Mouse (Mus musculus): ENCODE measurements around the gene Lpcat3. TPM values are rescaled to one million over a fixed set of nuclear protein-coding genes. Genes with fewer than 3 reads are reported as not detected.
"Not testable (repeated sequence)": the region's sequence is repeated elsewhere in the genome, so short reads cannot be mapped to it uniquely, and the experiment has no call there.

The Lpcat3 gene
- total RNA-seq, 2 experiments from 2014 or later, result 37.3 to 38.3 TPM

DNA sequence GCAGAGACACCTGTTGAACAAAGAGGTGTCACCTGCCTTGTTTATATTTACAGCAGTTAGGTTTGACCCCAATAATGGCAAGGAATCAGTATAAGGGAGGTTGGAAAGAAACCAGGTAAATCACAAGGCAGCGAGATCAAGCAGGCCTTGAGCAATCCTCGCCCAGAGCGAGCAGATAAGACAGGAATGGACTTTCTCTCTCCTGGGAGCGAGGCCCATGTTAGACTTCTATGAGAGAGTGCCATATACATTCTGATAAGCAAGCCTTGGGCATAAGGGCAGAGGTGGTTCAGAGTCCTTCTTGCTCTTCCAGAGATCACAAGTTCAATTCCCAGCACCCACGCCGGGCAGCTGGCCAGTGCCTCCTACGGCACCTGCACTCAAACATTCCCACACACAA lies 15.9 kb downstream of the Lpcat3 start:
- DNase-seq, result no peak

DNA sequence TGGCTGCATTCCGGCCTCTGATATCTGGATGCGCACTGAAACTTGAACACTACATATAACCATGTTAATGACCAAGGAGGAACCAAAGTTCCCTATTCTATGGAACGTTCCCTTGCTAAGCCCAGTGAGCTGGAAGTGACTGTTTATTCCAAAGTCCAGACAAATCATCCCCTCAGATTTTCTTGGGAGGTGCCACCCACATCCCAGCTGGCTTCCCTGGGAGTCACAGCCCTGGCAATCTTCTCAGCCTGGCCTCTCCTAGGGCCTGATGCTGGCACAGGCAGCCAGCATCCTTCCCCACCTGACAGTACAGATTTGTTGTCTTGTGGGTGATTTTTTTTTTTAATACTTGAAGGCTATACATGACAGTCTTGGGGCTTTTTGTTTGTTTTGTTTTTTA lies 16.7 kb downstream of the Lpcat3 start:
- DNase-seq, result no peak

DNA sequence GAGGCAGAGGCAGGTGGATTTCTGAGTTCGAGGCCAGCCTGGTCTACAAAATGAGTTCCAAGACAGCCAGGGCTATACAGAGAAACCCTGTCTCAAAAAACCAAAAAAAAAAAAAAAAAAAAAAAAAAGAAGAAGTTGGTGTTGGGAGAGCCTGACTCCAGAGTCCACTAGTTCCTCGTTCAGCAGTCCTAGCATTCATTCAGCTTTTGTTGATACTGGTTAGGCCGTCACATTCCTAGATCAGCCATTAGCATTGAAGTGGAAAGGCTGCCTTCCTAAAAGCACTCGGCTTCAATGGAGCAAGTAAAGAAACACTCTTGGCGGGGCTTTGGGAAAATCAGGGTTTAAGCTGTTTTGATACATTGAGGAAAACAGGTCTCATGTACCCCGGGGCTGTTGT lies 19.5 kb downstream of the Lpcat3 start:
- not testable (repeated sequence) for DNase-seq

DNA sequence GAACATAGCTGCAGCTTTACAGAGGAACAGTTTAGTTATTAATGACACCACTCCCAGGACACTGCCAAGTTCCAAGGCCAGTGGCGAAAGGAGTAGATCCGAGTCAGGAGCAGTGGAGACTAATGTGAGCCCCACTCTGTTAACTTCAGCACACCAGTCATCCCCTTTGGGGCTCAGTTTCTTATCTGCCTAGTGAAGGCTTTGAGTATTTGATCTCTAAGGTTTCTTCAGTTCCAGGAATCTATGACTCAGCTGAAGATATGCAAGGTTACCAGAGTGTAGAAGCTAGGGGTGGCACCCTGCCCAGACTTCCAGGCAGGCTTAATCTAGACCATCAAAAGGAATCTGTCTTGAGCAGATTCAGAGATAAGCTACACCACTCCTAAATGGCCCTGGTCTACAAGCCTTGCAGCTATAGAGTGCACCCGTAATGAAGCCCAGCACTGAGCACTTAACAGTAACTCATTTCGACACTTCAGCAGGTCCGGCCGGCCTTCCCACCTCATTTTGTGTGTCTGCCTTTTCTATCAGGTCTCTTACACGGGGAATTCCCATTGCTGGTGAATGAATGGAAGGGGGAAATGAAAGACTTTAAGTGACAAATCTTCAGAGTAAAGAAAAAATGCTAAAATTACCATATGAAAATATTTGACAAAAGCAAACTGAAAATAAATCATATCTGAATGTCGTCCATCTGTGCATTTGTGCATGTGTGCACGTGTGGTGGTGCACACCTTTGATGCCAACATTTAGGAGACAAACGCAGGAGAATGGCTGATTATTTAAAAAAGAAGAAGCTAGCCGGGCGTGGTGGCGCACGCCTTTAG lies 21.0 kb downstream of the Lpcat3 start:
- DNase-seq, result peak; percentile 27 to 37

DNA sequence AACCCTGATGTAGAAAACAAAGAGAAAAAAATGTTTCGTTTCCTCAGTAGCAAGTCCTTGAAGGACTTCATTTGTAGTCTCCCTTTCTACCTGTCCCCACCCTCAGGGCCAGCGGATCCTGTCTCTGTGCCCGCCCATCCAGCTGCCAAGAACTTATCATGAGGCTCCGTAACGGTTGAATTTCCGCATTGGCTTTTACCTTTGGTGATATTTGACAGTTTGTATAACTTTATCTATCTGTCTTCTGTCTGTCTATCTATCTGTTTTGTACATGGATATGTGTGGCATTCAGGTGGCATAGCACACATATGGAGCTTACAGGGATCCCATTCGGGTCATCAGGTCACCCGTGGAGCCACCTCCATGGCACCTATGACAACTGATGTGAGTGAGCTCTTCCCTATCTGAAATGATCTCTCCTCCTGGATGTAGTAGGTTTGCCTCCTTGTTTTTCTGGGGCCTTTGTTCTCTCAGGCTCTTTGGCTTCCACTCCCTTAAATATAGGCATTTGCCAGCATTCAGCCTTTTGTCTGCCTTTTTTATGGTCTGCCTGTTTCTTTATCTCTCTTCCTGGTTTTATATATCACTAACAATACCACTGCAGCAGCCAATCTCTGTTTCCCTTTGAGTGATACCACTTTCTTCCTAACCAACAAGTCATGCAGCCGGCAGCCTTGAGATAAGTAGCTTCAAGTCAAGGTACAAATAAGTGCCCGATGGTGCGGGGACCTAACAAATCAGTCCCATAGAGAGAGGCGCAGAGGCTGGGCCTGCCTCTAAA lies 23.0 kb downstream of the Lpcat3 start:
- DNase-seq, result no peak

DNA sequence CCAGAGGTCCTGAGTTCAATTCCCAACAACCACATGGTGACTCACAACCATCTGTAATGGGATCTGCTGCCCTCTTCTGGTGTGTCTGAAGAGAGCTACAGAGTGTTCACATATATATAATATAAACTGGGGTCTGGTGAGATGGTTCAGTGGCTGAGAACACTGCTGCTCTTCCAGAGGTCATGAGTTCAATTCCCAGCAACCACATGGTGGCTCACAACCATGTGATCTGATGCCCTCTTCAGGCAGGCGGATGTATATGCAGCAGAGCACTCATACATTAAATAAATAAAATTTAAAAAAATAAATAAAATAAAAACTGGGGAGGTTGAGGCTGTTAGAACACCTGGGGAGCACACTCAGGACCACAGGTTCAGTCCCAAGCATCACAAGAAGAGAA lies 23.8 kb downstream of the Lpcat3 start:
- DNase-seq, result not testable (repeated sequence)

DNA sequence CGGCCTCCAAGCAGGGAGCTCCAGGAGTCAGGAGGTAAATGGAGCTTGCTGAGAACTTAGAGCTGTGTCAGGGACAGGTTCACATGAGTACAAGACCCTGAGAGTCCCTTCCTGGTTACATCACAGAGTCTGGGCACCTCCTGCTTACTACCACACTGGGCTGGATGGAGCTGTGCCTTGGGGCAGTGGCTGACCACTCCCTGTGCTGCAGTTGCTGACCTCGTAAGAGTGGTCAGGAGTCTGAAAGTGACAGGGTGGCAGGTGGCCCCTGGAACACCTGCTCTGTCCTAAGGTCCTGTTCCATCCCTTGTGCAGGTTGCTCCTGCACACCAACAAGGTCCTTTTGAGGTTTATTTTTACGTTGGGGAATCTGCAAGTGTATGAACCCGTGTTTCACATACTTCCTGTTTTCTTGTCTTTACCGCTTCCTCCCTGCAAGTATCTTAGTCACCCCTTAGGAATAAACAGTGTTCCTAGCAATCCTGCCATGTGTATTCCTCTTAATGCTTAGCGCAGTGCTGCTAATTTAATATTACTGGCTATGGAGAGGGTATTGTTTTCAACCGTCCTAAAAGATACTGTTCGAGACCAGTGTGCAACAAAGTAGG lies 25.4 kb downstream of the Lpcat3 start:
- no peak for DNase-seq

DNA sequence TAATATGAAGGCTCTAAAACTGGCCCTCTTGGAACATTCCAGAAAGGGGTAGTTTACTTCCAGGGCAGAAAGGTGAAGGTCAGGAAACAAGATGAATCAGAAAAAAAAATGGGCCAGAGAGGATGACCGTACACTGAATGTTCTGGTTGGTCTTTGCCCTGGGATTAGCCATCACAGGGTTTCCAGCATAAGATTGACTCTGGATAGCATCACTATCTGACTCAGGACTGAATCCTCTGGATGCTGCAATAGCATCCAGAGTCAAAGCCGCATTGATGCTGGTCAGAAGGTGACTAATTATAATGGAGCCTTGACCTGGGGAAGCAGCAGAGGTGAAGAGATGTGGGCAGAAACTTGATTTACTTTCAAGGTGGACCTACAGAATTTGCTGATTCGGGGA lies 26.2 kb downstream of the Lpcat3 start:
- DNase-seq, result no peak

DNA sequence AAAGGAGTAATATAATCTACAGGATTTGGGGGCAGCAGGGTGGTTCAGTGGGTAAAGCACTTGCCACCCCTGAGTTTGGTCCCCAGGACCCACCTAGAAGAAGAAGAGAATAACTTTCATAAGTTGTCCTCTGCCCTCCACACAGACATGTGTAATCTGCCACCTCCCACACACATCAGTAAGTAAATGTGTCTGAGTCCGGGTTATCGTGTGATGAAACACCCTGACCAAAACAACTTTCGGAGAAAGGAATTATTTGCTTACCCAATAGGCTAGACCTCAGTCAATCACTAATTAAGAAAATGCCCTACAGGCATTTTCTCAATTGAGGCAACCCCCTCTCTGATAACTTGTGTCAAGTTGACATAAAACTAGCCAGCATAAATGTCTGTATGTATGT lies 27.7 kb downstream of the Lpcat3 start:
- no peak for DNase-seq

DNA sequence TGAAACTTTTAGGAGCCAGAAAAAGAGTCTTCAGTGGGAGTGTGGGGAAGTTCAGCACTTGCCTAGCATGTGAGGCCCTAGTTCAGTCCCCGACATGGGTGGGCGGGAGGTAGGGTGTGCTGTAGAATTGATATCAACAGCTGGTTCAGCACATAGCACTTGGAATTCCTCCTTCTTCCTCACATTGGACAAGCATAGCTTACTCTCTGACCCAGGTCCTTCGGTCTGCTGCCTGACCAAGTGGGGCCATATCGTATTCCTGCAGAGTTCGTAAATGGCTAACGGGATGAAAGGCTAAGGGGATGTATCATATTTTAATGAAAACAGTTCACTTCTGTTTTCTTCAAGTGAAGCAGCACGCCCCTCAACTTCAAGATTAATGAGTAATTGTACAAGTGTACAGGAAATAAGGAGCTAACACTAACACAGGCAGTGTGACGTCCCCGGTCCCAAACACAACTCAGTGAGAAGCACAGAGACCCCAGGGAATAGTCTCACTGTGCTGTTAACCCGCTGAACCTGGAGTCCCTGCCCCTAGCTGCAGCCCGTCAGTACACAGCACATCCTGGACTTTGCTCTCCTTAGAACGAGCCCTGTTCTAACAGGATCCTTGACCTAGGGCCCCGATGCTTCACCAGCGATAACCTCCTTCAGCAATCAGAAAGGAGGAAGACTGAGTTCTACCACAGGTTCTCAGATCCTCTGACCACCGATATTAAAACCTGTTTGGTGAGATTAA lies 30.6 kb downstream of the Lpcat3 start:
- no peak for DNase-seq

DNA sequence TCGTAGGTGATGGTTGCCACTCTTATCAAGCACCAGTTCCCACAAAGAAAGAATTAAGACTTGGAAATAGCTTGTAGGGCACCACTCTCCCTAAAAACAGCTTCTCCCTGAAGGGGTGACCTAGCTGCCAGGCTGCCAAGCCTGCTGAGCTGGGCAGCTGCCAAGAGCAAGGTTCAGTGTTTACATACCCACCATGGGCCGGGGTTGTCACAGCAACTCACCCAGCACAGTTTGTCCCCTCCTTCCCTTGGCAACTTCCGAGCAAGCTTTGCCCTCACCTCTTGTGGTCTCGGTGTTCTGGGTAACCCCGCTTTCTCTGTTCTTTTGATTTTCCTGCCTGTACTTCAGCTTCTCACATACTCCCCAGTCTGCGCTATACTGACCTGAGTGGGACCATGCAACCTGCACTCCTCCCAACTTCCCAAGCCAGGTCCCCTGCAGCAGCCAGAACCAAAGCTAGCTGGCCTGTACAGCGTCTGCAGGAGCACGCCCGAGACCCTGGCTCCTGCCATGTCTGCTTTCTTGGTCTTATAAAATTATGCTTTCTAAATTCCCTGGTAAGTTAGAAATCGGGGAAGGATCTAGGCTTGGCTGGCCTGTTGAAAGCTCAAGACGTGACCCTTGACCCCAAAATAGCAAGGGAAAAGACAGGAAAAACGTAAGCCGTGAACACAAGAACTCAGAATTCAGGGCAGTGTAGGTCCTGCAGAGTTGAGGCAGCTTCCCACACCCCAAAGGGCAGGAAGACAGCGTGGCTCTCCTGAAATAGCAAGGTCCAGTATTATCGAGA lies 31.5 kb downstream of the Lpcat3 start:
- peak; percentile 83 to 88 for DNase-seq

DNA sequence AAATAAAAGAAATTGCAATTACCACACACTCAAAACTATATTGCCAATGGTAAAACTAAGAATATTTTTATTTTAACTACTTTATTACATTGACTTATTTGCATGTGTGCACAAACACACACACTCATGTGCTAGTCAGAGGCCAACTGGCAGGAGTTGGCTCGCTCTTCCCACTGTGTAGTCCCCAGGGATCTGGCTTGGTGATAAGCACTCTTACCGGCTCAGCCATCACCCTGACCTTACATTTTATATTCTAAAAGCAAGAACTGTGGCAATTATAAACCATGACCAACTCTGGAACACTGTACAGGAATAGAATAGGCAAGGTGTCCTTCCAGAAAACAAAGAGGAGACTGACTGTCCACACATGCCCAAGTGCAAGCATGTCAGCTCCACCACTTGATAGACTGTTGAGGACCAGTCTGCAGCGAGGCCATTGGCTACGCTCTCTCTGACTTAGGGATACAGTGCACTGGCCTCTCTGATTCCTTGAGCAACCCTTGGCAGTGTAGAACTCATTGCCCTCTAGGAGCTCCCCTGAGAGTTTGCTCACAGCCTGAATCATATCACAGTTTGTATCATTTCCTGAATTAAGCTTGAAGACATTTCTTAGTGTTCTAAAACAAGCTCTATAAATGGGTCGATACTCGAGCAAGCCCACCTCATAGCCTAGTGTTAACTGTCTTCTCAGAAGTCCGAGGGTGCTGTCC lies 33.8 kb downstream of the Lpcat3 start:
- DNase-seq, result peak in 1 of 2 experiments; percentile 31

DNA sequence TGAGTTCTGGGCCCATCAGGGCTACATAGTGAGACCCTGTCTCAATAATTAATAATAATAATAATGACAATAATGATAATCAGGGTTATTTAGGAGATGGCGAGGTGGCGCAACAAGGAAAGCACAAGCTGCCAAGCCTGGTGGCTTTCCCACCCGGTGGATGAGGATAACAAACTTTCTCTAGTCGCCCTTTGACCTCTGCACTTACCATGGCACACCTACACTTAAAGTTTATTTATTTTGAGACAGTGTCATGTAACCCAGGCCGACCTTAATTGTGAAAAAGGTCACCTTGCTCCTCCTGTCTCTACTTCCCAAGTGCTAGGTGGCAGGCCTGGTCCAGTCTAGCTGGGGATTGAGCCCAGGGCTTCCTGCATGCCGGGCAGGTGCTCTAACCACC lies 35.9 kb downstream of the Lpcat3 start:
- DNase-seq, result no peak

DNA sequence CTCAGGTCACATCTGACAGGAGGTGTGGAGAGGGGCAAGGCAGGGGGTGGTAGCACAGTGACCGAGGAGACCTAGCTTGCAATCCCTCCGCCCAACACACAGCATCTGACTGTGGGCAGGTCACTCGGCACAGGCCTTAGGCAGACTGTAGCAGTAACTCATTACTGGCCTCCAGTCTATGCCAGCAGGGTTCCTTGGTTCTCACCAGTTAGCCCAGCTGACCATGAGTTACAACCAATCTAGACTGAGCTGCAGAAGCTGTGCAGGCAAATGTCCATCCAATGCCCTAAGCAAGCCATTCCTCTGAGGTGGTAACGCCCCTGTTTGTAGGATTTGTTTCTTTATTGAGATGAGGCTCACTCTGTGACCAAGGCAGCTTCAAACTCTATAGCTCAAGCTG lies 36.5 kb downstream of the Lpcat3 start:
- DNase-seq, result no peak

DNA sequence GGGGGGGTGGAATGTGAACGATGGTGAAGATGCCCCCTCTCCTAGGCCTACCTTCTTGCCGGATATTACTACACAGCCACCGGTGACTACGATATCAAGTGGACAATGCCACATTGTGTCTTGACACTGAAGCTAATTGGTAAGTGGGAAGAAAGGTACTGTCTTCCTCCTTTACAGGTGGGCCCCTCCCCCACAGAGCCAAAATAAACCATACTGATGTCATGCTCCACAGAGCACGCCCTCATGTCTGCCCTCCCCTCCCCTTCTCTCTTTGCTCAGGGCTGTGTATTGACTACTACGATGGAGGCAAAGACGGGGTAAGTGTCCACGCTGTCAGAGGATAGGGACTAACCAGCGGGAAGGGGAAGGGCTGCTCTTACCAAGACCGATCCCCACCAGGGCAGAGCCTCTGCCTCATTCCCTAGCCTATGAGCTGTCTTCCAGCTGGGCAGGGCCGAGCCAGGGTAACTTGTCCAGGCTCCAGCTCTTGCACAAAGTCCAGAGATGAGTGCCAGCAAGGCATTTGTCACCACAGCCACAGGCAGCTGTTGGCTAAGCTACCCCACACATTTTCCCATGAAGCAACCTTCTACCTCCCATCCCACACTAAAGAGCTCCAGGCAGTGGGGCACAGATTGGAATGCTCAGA lies 37.3 kb downstream of the Lpcat3 start:
- DNase-seq, result peak; percentile 79 to 87

DNA sequence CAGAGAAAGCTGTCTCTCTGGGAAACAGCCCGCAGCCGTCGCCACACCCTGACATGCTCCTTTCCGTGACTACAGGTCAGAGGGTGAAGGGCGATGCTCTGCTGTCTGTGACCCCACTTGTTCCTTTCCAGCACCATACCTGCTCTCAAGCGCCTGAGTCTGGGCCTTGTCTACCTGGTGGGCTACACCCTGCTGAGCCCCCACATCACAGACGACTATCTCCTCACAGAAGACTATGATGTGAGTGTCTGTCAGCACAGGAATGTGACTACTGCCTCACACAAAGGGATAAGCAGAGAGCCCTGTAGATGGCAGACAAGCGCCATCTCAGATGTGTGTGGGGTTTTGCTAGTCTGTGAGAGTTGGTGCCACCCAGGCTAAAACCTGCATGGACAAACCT lies 38.5 kb downstream of the Lpcat3 start:
- no peak for DNase-seq

DNA sequence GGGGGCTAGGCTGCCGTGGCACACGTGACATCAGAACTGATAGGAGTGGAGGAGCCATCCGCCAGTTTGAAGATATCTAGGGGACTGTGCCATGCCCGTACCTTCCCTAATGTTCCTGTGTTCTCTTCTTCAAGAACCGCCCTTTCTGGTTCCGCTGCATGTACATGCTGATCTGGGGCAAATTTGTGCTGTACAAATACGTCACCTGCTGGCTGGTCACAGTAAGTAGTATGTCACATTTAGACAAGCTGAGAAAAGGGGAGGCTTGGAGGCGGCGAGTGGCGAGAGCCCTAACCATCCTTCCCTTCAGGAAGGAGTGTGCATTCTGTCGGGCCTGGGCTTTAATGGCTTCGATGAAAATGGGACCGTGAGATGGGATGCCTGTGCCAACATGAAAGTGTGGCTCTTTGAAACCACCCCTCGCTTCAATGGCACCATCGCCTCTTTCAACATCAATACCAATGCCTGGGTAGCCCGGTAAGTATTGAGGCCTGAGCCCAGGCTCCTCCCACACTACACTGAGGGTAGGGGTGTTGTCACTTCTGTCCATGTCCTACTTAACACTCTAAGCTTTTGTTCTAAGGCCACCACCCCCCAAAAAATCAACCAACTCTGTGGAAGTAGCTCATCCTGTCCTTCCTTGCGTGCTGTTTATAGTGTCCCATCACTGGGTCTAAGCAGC lies 39.4 kb downstream of the Lpcat3 start:
- DNase-seq, result no peak

DNA sequence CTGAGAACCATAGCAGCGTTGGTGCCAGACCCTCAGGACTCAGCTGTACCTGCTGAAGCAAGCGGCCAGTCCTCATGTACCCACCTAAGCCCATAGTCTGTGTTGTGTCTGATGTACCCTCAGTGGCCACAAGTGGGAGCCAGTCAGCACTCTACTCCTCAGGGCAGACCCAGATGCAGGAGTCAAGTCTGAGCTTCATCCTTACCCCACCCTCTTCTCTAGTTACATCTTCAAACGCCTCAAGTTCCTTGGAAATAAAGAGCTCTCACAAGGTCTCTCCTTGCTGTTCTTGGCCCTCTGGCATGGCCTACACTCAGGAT lies 39.9 kb downstream of the Lpcat3 start:
- peak; percentile 64 to 82 for DNase-seq

DNA sequence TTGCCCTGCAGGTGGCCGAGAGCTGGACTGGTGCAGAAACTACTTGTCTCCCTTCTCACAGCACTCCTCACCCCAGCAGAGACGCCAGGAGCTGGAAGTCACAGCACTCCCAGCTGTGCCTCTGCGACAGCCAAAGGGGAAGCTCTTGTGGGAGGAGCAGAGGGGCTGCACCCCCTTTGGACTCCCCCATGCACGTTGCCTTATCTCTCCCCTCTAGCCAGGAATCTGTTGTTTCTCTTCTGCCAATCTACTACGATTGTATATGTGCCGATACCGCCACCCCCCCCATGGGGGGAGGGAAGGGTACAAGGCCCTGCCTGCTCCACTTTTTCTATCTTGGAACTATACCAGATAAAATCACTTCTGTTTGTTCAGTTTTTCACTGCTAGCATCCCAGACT lies 41.0 kb downstream of the Lpcat3 start:
- DNase-seq, result no peak

DNA sequence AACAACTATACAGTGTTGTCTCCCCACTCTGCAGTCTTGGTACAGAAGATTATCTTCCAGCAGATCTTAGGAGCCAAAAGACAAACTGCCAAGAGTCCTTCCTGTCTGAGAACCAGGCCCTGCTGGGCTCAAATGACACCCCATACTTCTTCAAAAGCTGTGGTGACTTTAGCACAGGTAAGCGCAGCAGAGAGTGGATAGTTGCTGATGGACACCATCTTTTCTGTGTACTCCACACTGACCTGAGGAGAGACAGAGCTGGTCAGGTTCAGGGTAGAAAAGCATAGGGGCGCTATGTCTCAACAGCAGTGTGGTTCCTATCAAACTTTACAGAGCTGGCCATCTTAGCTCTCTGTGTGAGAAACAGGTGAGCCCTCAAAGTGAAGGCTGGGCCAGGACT lies 41.6 kb downstream of the Lpcat3 start:
- no peak for DNase-seq

Data from heart, adult 18-20 months (tissue).